Mouse (Mus musculus) liver, embryonic 18 days (tissue): ENCODE results near the gene Dapk2. TPM values are rescaled to one million over a fixed set of nuclear protein-coding genes. Genes with fewer than 3 reads are reported as not detected.

ENCODE experiments used
- polyA plus RNA-seq: library from polyadenylated mRNA; depleted of rRNA; stranded (reverse); fragments of >200 nt; gene quantifications from 2 replicates; pipeline ENCODE4 v1.2.3, GENCODE M21; 2012; rRNA removed

Dapk2 gene
- 12.3 and 14.3 TPM in 2 replicates for polyA plus RNA-seq

GRCm38 (mm10) chr9:66157958-66158830, at the start of gene Dapk2:
Dapk2 (plus strand) TSS chr9:66158223.

GRCm38 (mm10) chr9:66126456-66127192, 31.4 kb upstream of the Dapk2 start, which contains the start of the genes Snx1 and Ciao2a:
Snx1 (minus strand) TSS chr9:66126587.
Ciao2a (plus strand) TSS chr9:66126611.

Other genes with a start within 250 kb of the Dapk2 start
- 5.0 TPM in 2 replicates for gene Trip4, start 249.4 kb upstream of the Dapk2 start, polyA plus RNA-seq
- gene Csnk1g1, start 249.3 kb upstream of the Dapk2 start, polyA plus RNA-seq, result 2.0 and 2.7 TPM in 2 replicates
- 466 and 478 TPM in 2 replicates for gene Ppib, start 98.0 kb upstream of the Dapk2 start, polyA plus RNA-seq
- 8.8 and 11.0 TPM in 2 replicates for gene Snx22, start 88.5 kb upstream of the Dapk2 start, polyA plus RNA-seq
- 32.2 and 32.5 TPM in 2 replicates for gene Snx1, start 31.6 kb upstream of the Dapk2 start, polyA plus RNA-seq
- gene Ciao2a, start 31.6 kb upstream of the Dapk2 start, polyA plus RNA-seq, result 35.0 and 35.9 TPM in 2 replicates
- 16.8 and 18.2 TPM in 2 replicates for gene Herc1, start 192.2 kb downstream of the Dapk2 start, polyA plus RNA-seq